Mouse (Mus musculus) cerebellum, postnatal 4 days (tissue): Measurements from ENCODE around the gene Mbnl1.
"Not testable (repeated sequence)": the region's sequence is repeated elsewhere in the genome, so short reads cannot be mapped to it uniquely, and the experiment has no call there.

Experiments
- DNase-seq, 2 experiments: peaks; one replicate each; pipeline ENCODE4 v3.0.0; 2022; ENCODE audit warnings: low spot score in 2 of 2, mixed read lengths in 1 of 2

The Mbnl1 gene

GRCm38 (mm10) chr3:60489509-60489908 is 16.9 kb downstream of the Mbnl1 start:
- no peak for DNase-seq

GRCm38 (mm10) chr3:60494774-60495535 is 22.3 kb downstream of the Mbnl1 start:
- not testable (repeated sequence) for DNase-seq

- DNase-seq, result no peak
Observed at GRCm38 (mm10) chr3:60496197-60496596, 23.6 kb downstream of the Mbnl1 start.

DNA sequence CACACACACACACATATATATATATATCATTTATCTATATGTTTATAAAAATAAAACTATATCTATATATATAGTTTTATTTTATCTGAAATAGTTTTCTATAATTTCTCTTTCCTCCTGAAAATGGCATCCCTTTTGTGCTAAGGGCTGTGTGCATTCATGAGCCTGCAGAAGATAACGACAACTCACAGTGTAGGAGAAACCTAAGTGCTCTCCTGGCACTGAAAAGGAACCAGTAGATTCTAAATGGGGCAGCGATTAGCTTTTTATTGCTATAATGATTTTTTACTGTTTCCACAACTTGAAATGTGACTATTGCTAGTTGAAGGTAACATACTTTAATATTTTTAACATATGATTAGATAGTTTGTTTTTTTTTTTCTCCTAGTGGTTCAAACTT is 25.5 kb downstream of the Mbnl1 start:
- no peak for DNase-seq

- DNase-seq, result no peak
Observed at GRCm38 (mm10) chr3:60498646-60499045, 26.0 kb downstream of the Mbnl1 start.

- DNase-seq, result no peak
Observed at GRCm38 (mm10) chr3:60499157-60499578, 26.5 kb downstream of the Mbnl1 start.

- DNase-seq, result no peak
Observed at GRCm38 (mm10) chr3:60499718-60500450, 27.3 kb downstream of the Mbnl1 start.

DNA sequence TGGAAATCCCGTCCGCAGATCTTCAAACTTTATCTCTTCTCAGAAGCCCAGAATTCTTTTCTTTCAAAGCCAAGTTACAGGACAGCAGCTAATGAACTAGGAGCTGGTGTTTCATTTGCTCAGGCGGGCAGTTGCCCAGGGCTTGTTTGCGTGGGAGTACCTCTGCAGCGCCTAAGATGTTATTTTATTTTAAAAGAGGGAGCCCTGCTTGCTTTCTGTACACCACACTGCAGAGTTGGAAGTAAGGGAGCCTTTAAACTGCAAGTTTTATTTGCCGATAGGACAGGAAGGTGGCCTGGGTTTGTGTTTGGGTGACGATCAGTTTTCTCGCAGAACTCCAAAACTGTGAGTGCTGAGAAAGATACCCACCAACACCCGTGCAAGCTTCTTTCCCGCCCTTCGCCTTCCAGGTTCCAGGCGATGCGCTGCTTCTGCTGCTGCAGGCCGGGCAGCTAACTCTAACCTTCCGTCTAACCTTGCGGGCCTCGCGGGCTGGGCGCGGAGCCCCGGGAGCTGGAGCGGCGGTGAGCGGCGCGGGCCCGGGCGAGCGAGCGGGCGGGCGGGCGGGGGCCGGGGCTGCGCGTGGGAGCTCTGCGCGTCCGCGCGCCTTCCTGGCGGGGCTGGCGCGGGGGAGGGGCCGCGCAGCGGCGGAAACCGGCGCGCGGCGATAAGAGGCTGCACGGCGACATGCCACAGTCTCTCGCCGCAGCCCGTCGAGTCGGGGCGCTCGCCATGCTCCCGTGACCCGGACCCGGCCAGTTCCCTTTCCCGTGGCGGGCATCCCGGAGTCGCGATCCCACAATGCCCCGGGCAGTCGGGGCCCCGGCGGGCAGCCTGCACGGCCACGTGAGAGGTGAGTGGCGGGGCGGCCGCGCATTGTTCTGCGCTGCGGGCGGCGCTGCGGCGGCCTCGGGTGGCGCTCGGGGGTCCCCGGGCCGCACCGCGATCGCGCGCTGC is 28.2 kb downstream of the Mbnl1 start:
- DNase-seq, result peak; percentile 62 to 70

GRCm38 (mm10) chr3:60501561-60502151 is 29.0 kb downstream of the Mbnl1 start:
- DNase-seq, result peak in 1 of 2 experiments; percentile 53

DNA sequence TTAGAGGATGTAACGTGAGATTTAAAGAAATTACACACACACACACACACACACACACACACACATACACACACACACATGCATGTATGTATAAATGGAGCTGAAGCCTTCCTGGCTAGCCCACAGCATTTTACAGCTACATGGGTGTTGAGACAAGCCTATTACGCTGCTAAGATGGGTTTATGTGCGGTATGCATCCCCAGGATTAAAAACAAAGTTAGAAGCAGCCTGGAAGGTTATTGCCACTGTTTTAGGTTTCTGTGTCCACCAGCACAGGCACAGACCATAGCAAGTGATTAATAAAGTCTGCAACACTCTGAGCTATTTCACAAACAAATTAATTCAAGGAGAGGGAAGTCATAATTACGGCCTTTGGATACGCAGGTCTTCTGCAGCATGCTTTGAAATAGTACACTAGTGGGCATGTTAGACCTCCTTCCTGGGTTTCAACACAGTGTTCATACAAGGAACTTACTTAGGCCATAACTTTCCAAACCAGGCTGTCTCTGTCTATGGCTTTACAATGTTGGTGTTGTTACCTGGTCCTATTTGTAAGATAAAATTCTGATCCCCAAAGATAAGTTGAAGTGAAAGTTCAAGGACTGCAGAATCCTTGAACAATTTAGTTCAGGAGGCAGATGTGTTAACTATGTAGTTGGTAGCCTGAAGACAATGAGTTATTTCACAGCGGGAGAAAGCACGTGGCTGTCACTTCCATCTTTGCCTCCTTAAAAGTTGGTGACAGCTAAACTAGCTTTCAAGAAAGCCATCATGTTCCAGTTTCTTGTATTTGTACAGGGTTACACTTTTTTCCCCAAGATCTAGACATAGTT is 29.7 kb downstream of the Mbnl1 start:
- no peak for DNase-seq

GRCm38 (mm10) chr3:60503196-60503595 is 30.6 kb downstream of the Mbnl1 start:
- DNase-seq, result no peak

GRCm38 (mm10) chr3:60504775-60505430 is 32.3 kb downstream of the Mbnl1 start:
- DNase-seq, result no peak

DNA sequence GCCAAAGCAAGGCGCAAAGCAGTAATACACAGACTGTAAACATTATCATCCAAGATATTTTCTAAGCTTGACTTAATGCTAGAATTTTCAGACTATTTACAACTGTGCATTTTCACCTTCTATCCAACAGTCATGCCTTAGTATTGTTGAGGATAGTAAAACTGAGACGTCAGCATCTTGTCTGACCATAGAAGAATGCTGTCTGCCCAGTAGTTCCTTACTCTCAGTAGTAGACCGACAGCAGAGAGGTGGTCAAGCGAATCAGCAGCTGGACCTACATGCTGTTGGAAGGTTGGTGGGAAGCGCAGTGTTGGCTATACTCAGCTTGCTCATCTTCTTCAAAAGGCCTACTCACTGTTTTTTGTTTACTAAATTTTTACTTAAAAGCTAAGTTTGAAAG is 34.2 kb downstream of the Mbnl1 start:
- no peak for DNase-seq

DNA sequence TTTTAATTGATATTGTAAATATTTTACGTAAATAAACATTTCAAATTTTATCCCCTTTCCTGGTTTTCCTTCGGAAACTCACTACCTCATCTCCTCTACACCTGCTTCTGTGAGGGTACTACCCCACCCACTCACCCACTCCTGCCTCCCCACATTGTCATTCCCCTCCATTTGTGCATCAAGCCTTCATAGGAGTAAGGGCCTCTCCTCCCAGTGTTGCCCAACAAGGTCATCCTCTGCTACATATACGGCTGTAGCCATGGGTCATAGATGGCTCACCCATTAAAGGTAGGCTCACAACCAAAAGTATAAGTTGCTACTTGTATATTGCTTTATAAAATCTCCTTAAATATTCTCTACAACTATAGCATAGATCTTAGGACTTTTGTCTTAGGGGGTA is 34.9 kb downstream of the Mbnl1 start:
- no peak for DNase-seq

DNA sequence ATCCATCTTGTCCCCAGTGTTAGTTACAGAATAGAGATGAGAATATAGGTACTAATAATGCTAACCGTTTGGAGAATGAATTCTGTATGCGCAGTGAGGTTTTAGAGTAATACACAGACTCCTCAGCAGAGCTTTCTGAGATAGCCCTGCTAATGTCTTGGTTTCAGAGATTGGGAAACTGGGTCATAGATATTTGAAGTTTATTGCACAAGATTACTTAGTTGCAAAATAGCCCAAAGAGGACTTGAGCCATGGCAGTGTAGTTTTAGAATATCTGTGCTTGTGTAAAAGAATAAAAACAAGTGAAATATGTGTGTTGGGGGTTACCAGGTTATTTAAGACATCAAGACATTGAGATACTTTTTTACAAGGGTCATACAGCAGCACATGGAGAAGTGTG is 35.3 kb downstream of the Mbnl1 start:
- DNase-seq, result no peak

DNA sequence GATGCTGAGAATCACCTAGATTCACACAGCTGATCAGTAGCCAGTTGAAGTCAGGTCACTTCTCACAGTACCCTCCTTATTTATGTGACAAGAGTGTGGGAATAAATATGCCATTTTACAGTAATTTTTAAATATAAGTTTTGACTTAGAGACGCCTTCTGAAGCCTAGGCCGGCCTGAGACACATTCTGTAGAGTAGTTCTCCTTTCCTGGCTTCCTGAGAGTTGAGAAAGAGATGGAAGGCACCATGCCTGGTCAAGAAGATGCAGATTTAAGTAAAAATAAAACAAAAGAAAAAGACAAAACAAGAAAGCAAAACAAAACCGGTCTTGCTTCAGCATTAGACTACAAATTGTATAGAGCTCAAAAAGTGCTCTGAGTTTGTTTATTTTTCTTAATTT is 38.6 kb downstream of the Mbnl1 start:
- no peak for DNase-seq

DNA sequence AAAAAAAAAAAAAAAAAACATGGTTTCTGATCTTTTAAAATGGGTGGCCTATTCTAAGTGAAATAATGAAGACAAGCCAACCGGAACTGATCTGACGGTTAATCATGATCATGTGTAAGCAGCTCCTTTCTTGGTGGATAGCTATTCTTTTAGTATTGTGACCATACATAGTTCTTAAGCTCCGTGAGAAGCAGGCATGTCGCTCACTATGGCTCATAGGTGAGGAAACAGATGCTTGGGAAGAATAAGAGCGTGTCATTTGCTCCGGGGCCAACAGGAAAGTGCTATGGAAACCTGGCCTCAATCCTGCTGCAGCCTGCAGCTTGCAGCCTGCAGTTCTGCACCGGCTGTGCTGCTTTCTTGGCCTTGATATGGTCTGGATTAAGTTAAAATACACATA is 40.7 kb downstream of the Mbnl1 start:
- DNase-seq, result no peak

DNA sequence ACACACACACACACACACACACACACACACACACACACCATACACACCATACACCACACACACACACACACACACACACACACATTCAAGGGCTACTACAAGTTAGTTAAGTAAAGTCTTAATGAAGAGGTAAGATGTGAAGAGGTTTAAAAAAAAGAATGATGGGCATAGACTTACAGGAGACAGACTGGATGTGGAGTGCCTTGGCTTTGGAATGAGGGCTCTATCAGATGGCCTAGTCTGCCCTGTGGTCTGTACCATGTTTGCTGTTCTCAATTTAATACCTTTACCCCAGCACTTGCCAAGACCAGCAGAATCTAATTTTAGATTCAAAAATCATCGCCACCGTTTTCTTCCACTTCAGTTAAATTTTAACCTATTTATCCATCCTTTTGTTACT is 41.1 kb downstream of the Mbnl1 start:
- DNase-seq, result no peak

GRCm38 (mm10) chr3:60515430-60515829 is 42.8 kb downstream of the Mbnl1 start:
- no peak for DNase-seq

- DNase-seq, result no peak
Observed at GRCm38 (mm10) chr3:60516054-60516674, 43.5 kb downstream of the Mbnl1 start.
